Mouse (Mus musculus) A20 (cell line): Measurements from ENCODE around the gene Cux2.

ENCODE experiments used
- DNase-seq: peaks from one replicate; pipeline ENCODE4 v3.0.0-alpha.2; 2011; ENCODE audit warnings: low read depth, low spot score

Cux2 gene

GRCm38 (mm10) chr5:122059060-122060017 lies 9.4 kb upstream of the Cux2 start:
- peak; percentile 69 for DNase-seq

GRCm38 (mm10) chr5:122057622-122058021 lies 7.7 kb upstream of the Cux2 start:
- DNase-seq: peak; percentile 46

- DNase-seq: no peak
Measured at GRCm38 (mm10) chr5:122056557-122056956, 6.7 kb upstream of the Cux2 start.

GRCm38 (mm10) chr5:122054130-122054843 lies 4.4 kb upstream of the Cux2 start:
- DNase-seq: peak; percentile 52

GRCm38 (mm10) chr5:122053587-122053986 lies 3.7 kb upstream of the Cux2 start:
- DNase-seq: no peak

GRCm38 (mm10) chr5:122050832-122051105 lies 867 bp upstream of the Cux2 start:
- DNase-seq: no peak

GRCm38 (mm10) chr5:122049664-122050016 lies 262 bp downstream of the Cux2 start:
- peak; percentile 75 for DNase-seq

GRCm38 (mm10) chr5:122048686-122049663 lies 927 bp downstream of the Cux2 start:
- DNase-seq: peak; percentile 56

- DNase-seq: no peak
Measured at GRCm38 (mm10) chr5:122048252-122048651, 1.6 kb downstream of the Cux2 start.

- no peak for DNase-seq
Measured at GRCm38 (mm10) chr5:122047791-122048190, 2.1 kb downstream of the Cux2 start.

- no peak for DNase-seq
Measured at GRCm38 (mm10) chr5:122043567-122043966, 6.3 kb downstream of the Cux2 start.

- DNase-seq: no peak
Measured at GRCm38 (mm10) chr5:122035278-122035677, 14.6 kb downstream of the Cux2 start.

GRCm38 (mm10) chr5:122033167-122033478 lies 16.8 kb downstream of the Cux2 start:
- DNase-seq: no peak

- DNase-seq: no peak
Measured at GRCm38 (mm10) chr5:122032471-122033166, 17.3 kb downstream of the Cux2 start.

GRCm38 (mm10) chr5:122031146-122031545 lies 18.8 kb downstream of the Cux2 start:
- DNase-seq: no peak

- no peak for DNase-seq
Measured at GRCm38 (mm10) chr5:122030640-122031039, 19.3 kb downstream of the Cux2 start.

GRCm38 (mm10) chr5:122026771-122027170 lies 23.1 kb downstream of the Cux2 start:
- no peak for DNase-seq

- DNase-seq: no peak
Measured at GRCm38 (mm10) chr5:122026284-122026683, 23.6 kb downstream of the Cux2 start.

- peak; percentile 33 for DNase-seq
Measured at GRCm38 (mm10) chr5:122025117-122025516, 24.8 kb downstream of the Cux2 start.

- no peak for DNase-seq
Measured at GRCm38 (mm10) chr5:122019288-122019687, 30.6 kb downstream of the Cux2 start.

GRCm38 (mm10) chr5:122017778-122018177 lies 32.1 kb downstream of the Cux2 start:
- no peak for DNase-seq
